Mouse (Mus musculus): ENCODE measurements around the gene Aprt. TPM values are rescaled to one million over a fixed set of nuclear protein-coding genes. Genes with fewer than 3 reads are reported as not detected.

Aprt gene
- polyA plus RNA-seq, 1 experiment from 2014 or later = 189 TPM

DNA sequence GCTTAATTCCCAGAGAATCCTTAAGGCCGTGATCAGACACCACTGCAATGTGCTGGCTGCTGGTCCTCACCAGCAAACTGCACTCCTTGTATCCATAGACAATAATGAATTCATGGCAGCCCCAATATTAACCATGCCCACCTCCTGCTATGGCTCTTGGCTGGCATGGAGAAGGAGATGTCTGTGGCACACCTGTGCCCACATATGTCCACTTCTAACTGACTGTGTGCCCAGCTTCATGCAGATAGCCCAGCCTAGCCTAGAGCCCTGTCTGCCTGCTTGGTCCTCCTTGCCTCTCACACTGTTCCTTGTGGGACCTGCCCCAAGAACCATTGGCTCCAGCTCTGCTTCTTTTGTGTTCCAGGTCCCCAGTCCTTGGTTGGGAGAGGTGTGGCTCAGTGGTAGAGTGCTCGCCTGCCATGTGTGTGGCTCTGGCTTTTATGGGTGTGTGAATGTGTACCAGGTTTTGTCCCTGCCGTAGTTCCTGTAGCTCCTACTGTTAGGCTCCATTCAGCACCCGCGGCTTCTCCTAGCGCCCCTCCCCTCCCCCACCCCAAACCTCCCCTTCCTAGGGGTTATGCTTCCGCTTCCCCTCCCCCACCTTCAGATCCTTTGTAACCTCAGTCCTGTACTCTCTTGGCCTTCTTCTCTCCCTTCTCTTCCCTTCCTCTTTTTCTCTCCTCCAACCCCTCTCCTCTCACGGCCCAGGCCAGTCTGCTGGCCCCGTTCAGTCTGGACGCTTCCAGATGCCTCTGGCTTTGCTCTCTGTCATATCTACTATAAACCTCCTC is 19.3 kb downstream of the Aprt start:
- 34% methylated on average over 9 of the region's 10 CpGs for WGBS
- no peaks in the 10 kb centered on the region for H3K36me3 ChIP-seq
- H3K9me3 ChIP-seq (replicated peaks) = no peaks in the 10 kb centered on the region
- no peaks in the 10 kb centered on the region for H3K27me3 ChIP-seq (replicated peaks)
- ATAC-seq (ENCODE audit: low FRiP score) = no peak
- H3K4me3 ChIP-seq (replicated peaks) = no peak overlapping the region
- no peak overlapping the region for H3K27ac ChIP-seq (replicated peaks)
- no peak overlapping the region for H3K9ac ChIP-seq (replicated peaks)
- no peak overlapping the region for H3K4me2 ChIP-seq
- 0 out of 2 replicates have a peak, but pooled peaks cover 3% of the 10 kb centered on the region for H3K4me1 ChIP-seq

DNA sequence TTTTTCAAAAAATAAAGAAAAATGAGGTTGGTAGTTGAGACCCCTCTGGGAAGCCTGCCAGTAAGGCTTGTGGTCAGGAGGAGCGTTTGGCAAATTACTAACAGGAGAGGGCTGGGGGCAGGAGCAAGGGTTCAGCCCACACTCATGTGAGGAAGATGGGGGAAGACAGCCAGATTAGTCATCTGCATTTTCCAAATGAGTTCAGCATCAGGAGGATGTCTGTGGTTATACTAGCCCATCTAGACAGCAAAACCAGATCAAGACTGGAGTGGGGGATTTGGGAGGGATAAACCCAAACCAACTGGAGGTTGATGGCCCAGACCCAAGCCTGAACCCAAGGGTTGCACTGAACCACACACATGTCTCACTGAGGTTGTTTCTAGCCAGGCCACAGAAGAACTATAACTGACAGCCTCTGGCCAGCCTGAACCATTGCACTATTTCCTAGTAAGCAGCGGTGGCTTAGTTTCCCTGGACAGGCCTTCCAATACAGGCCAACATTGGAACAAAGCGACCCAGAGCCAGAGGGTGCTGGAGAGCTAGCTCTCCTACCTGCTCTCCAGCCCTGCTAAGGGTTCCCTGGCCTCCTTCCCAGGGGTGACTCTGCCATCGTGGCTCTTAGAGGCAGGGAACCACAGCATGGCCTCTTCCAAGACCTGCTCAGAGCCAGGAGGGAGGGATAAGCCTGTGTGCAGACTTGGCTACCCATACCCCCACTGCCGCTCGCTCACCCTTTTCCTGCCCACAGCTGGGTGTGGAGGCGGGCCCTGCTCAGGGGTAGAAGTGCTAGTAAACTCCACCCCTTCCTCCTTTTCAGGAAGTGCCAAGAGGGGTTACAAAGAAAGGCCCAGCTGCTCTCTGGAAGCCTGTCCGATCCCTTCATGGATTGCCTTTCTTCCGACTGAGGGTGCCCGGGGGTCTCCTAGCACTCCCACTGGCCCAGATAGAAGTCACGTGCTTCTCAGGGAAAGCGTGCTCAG is 20.4 kb downstream of the Aprt start:
- H3K9me3 ChIP-seq (replicated peaks) = no peaks in the 10 kb centered on the region

DNA sequence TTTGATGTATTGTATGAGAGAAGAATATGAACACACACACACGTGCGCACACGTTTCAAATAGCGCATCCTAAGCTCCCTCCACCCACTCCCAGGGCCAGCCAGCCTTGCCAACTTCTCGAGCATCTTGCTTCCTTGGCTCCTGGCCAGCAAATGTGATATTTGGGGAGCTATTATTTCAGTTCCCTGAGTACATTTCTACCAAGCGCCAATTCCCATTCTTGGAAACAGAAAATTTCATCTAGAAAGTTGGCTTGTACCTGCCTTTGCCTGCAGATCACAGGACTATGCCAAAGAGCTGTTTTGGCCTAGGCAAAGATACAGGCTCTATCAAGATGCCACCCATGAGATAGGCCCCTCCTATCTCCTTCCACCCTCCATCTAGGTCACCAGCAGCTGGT is 21.9 kb downstream of the Aprt start:
- Histone ChIP-seq H3K27ac (replicated peaks) (no peak overlapping the region), H3K27me3 (replicated peaks) (peaks cover 21% of the 10 kb centered on the region), H3K9me3 (replicated peaks) (no peaks in the 10 kb centered on the region), H3K4me1 (peaks cover 19% of the 10 kb centered on the region), H3K4me2 (no peak overlapping the region), H3K36me3 (no peaks in the 10 kb centered on the region), H3K9ac (replicated peaks) (no peak overlapping the region), H3K4me3 (replicated peaks) (no peak overlapping the region)
- WGBS = 68% methylated on average over 6 of the region's 6 CpGs
- ATAC-seq (ENCODE audit: low FRiP score) = no peak

More for the DNA sequence above, 20.4 kb downstream of the Aprt start:
- WGBS = 67% methylated on average over 12 of the region's 12 CpGs
- no peak overlapping the region for H3K9ac ChIP-seq (replicated peaks)
- H3K4me3 ChIP-seq (replicated peaks) = no peak overlapping the region
- no peak for ATAC-seq (ENCODE audit: low FRiP score)
- H3K36me3 ChIP-seq = no peaks in the 10 kb centered on the region
- H3K4me2 ChIP-seq = no peak overlapping the region
- peaks cover 10% of the 10 kb centered on the region for H3K27me3 ChIP-seq (replicated peaks)
- H3K4me1 ChIP-seq = peaks cover 7% of the 10 kb centered on the region
- 0 out of 2 replicates have a peak overlapping the region, but pooled peaks have one; percentile 37 for H3K27ac ChIP-seq (replicated peaks)

DNA sequence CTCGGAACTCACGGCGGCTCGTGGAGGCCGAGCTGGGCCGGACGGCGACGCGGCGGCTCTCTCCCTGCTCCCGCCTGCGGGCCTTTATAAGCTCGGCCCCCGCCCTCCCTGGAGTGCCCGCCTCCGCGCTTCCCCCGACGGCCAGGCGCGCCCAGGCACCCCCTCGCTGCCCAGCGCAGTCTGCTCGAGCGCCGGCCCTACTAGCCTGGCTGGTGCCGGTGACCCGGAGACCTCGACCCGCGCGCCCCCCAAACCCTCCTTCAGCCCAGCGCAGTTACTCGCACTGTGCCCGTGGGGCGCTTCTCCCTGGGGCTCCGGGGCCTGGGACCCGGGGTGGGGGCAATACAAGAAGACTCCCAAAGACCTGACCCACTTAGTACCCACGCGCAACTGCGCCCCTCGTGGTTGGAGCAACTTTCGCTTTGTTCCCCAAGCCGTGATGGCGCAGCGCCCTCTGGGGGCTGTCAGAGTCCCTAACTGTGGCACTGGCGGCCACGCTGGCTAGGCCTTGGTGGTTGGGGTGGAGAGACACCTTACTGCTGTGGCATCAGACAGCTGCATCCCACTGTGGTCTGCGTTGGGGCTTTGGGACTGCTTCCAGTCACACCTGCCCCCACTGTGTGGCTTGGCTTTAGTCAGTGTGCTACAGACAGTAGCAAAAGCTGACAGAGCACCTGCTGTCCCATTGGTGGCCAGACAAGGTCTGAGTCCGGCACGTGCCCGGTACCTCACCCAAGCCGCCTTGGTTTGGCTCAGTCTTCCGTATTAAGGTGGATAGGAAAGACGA is 25.3 kb downstream of the Aprt start, which contains the start of gene Piezo1:
Gene Piezo1 (minus strand): TSS at position 65 of the 787 bp plus-strand sequence.
- H3K27ac ChIP-seq (replicated peaks) = peak within 1 kb of the TSS; percentile 41
- peaks cover 39% of the 10 kb centered on the region for H3K27me3 ChIP-seq (replicated peaks)
- no peaks in the 10 kb centered on the region for H3K9me3 ChIP-seq (replicated peaks)
- peak within 1 kb of the TSS; percentile 53 for H3K9ac ChIP-seq (replicated peaks)
- H3K4me1 ChIP-seq = peaks cover 18% of the 10 kb centered on the region
- peak within 1 kb of the TSS; percentile 91 for H3K4me2 ChIP-seq
- ATAC-seq (ENCODE audit: low FRiP score) = peak; percentile 38; the same call in 1 of the 2 replicates
- no peaks in the 10 kb centered on the region for H3K36me3 ChIP-seq
- WGBS = 23% methylated on average over 25 of the region's 56 CpGs
- H3K4me3 ChIP-seq (replicated peaks) = peak within 1 kb of the TSS; percentile 54

DNA sequence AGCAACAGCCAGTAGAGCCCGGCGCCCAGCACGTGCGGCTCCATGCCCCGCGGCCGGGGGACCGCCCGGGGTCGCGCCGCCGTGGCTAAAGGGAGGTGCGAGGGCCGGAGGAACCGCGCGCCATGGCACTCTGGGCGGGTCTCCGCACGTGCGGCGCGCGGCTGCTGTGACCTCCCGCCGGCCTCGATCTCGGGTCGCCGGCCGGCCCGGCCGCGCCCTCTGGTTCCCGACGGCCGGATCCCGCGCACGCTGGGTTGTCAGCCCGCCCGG is 25.8 kb downstream of the Aprt start:
- Histone ChIP-seq H3K4me3 (replicated peaks) (peak overlapping the region; percentile 54), H3K36me3 (no peaks in the 10 kb centered on the region), H3K27me3 (replicated peaks) (peaks cover 39% of the 10 kb centered on the region), H3K4me1 (peaks cover 18% of the 10 kb centered on the region), H3K9me3 (replicated peaks) (no peaks in the 10 kb centered on the region), H3K4me2 (peak overlapping the region; percentile 91), H3K27ac (replicated peaks) (peak overlapping the region; percentile 41), H3K9ac (replicated peaks) (peak overlapping the region; percentile 53)
- 0 out of 2 replicates have a peak, but pooled peaks have one; percentile 41 for ATAC-seq (ENCODE audit: low FRiP score)
- WGBS = under 1% methylated on average over 41 of the region's 43 CpGs

DNA sequence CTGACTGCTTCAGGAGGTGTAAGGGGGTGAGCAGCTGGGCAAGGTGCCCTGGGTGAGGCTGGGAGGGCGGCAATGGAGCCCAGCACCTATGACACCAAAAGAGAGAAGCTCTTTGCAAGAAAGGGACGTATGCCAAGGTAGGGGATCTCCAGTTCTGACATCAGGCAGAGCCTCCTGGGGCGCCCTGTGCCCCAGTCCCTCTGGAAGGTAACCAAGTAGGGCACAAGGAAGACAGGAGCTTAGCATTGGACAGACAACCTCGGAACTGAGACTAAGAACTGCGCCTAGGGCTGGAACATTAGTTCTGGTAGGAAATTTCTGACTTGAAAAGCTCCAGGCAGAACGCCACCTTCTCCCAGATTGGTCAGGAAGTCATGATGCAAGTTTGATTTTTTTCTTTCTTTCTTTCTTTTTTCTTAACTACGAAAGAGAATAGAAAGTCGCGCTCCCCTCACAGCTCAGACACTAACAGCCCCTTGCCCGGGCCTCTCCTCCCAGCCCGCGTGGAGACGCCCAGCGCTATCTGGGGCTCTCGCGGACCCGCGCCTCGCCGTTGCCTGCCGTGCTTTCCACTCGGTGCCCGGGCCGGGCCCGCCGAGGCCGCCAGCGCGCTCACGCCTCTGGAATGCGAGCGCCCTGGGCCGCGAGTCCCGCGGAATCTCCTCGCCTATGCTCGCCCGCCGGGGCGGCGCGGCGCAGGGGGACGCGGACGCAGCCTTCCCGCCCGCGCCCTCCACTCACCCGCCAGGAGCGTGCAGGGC is 26.3 kb downstream of the Aprt start:
- H3K9me3 ChIP-seq (replicated peaks) = no peaks in the 10 kb centered on the region
- peak; percentile 21; the same call in 1 of the 2 replicates for ATAC-seq (ENCODE audit: low FRiP score)
- no peaks in the 10 kb centered on the region for H3K36me3 ChIP-seq
- peaks cover 18% of the 10 kb centered on the region for H3K4me1 ChIP-seq
- 5% methylated on average over 52 of the region's 52 CpGs for WGBS
- peak overlapping the region; percentile 54 for H3K4me3 ChIP-seq (replicated peaks)
- peak overlapping the region; percentile 91 for H3K4me2 ChIP-seq
- peaks cover 39% of the 10 kb centered on the region for H3K27me3 ChIP-seq (replicated peaks)
- peak overlapping the region; percentile 53 for H3K9ac ChIP-seq (replicated peaks)
- peak overlapping the region; percentile 41 for H3K27ac ChIP-seq (replicated peaks)

DNA sequence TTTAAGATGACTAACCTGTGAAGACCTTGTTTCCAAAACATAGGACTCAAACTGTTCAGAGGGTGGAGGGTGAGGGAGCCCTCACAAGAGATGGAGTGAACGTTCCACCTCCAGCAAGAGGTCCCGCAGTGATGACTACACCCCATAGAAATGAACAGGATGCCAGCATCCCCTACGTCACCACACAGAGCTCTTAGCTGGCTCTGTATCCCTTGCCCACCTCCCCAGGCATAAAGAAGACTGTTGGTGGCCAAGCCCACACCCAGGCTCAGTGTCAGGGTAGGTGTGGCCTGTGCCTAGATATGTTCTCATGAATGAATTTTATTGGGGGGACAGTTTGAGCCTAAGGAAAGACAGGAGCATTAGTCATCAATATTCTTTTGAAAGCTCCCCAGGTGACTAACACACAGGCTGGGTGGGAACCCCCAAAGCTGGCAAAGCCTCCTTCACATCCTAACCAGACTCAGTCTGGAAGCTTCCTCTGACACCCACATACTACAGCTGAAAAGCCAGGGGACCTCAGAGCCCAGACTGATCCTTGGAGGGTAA is 27.7 kb downstream of the Aprt start:
- no peak overlapping the region for H3K4me3 ChIP-seq (replicated peaks)
- peaks cover 39% of the 10 kb centered on the region for H3K27me3 ChIP-seq (replicated peaks)
- no peak for ATAC-seq (ENCODE audit: low FRiP score)
- H3K4me1 ChIP-seq = peaks cover 18% of the 10 kb centered on the region
- WGBS = 89% methylated on average over 3 of the region's 3 CpGs
- 0 out of 2 replicates have a peak overlapping the region, but pooled peaks have one; percentile 91 for H3K4me2 ChIP-seq
- H3K9ac ChIP-seq (replicated peaks) = no peak overlapping the region
- no peak overlapping the region for H3K27ac ChIP-seq (replicated peaks)
- no peaks in the 10 kb centered on the region for H3K9me3 ChIP-seq (replicated peaks)
- no peaks in the 10 kb centered on the region for H3K36me3 ChIP-seq

DNA sequence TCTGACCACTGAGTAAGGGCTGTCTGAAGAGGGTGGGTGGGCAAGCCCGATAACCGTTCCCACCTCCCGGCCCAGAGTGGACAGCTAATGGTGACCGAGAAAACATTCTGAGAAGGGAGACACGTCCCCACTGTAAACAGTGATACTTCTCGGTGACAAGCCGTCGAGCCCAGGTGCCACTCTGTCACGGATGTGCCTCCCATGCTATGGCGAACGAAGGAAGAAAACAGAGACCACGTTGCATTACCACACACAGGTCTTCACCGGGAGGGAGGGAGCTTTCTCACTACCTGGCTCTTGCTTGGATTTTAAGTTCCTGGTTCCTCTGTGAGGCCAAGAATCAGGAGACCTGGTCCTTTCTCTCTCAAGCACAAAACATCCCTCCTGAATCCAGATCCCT is 28.4 kb downstream of the Aprt start:
- no peak for ATAC-seq (ENCODE audit: low FRiP score)
- Histone ChIP-seq H3K4me2 (no peak overlapping the region; the same call in 1 of the 2 replicates), H3K4me3 (replicated peaks) (no peak overlapping the region), H3K27me3 (replicated peaks) (peaks cover 39% of the 10 kb centered on the region), H3K36me3 (no peaks in the 10 kb centered on the region), H3K27ac (replicated peaks) (no peak overlapping the region), H3K9me3 (replicated peaks) (no peaks in the 10 kb centered on the region), H3K9ac (replicated peaks) (no peak overlapping the region), H3K4me1 (peaks cover 18% of the 10 kb centered on the region)
- 54% methylated on average over 13 of the region's 13 CpGs for WGBS

DNA sequence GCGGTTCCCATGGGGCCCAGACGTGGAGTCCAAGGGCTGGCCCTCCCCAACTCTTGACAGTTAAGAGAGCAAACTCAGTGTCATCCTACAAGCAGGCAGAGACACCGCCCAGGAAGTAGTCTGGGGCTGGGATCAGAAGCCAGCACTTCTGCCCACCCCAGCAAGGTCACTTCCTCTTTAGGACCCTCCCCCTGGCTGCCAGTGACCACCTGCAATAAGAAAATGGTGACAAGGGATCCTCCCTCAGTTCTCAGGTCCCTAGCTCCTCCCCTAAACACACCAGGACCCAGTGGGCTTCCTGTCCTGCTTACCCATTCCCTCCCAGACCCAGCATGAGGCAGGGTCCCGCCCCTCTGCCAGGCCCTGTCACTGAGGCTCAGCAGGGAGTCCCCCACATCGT is 28.9 kb downstream of the Aprt start:
- Histone ChIP-seq H3K4me2 (no peak overlapping the region; the same call in 1 of the 2 replicates), H3K27me3 (replicated peaks) (peaks cover 39% of the 10 kb centered on the region), H3K36me3 (no peaks in the 10 kb centered on the region), H3K27ac (replicated peaks) (no peak overlapping the region), H3K4me3 (replicated peaks) (no peak overlapping the region), H3K4me1 (peaks cover 18% of the 10 kb centered on the region), H3K9ac (replicated peaks) (no peak overlapping the region), H3K9me3 (replicated peaks) (no peaks in the 10 kb centered on the region)
- no peak for ATAC-seq (ENCODE audit: low FRiP score)
- 23% methylated on average over 5 of the region's 5 CpGs for WGBS

DNA sequence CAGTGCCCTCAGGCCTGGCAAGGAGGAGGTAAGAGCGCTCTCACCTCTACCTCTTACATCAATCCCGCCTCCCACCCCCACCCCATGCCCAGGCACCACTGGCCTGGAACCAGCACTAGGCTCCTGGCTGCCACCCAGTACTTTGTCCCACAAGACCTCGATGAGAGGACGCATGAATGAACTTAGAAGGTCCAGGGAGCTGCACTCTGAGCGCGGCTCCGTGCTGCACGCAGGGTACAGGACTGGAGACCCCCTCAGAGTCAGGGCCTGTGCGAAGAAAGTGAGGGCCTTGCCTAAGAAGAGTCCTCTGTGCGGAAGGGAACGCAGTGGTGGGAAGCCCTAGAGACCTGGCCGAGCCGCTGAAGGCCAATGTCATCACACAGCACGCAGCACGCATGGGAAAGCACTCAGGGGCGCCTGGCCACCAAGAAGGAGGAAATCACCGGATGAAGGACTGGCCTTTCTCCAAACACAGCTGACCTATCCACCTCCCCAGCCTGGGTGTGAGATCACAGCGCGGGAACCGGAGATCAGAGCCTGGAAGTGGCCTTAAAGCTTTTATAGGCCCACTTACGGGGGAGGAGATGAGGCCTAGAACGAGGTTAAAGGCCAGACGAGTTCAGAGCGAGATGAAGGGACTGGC is 29.8 kb downstream of the Aprt start:
- Histone ChIP-seq H3K4me2 (0 out of 2 replicates have a peak overlapping the region, but pooled peaks have one; percentile 0), H3K4me1 (peaks cover 18% of the 10 kb centered on the region), H3K27me3 (replicated peaks) (peaks cover 35% of the 10 kb centered on the region), H3K36me3 (no peaks in the 10 kb centered on the region), H3K9me3 (replicated peaks) (no peaks in the 10 kb centered on the region), H3K4me3 (replicated peaks) (no peak overlapping the region), H3K9ac (replicated peaks) (no peak overlapping the region), H3K27ac (replicated peaks) (no peak overlapping the region)
- ATAC-seq (ENCODE audit: low FRiP score) = no peak
- 58% methylated on average over 24 of the region's 24 CpGs for WGBS

Data from neural tube, embryonic 15.5 days (tissue).